Mouse (Mus musculus) cerebral cortex, adult 2 months (tissue): Measurements from ENCODE around the gene Nxpe5.

ENCODE experiments used
- WGBS: fragments of 180-500 bp; shearing (Covaris S2); methylation state at CpG from one replicate; pipeline ENCODE4 v1.1.7; 2018; 5-methylcytosine and 5-hydroxymethylcytosine counted together

The Nxpe5 gene

DNA sequence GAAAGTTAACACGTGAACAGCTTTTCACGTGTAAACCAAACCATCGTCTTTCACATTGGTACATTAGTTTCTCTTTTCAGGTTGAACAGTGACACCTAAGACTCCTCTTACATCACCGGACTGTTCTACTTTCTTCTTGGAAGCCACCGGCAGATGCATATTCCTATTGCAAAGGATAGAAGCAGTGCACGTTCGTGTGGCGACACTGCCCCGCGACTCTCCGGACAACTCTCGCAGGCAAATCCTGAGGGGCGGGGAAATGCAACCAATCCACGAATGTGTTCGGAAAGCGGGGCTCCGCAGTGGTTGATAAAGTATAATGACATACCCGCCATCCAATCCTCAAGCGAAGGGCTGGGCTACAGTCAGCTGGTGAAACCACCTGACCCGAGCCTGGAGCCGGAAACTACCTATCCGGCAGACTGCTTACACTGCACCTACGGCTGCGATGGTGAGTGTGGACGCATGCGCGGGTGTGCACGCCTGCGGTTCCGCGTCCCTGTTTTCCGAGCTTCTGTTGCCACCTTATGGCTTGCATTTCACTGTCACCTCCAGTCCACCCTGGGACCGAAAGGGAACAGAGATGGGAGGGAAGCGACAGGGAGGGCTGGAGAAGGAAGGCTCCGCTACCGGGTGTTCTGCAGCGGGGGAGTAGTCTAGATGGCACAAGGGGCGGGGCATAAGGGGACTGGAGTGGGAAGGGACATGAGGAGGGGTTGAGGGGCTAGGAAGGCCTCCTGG, 29.8 kb downstream of the Nxpe5 start, which contains the start of gene Lamtor4:
Gene Lamtor4 (plus strand): TSS at position 130 of the 741 bp plus-strand sequence.
- WGBS = under 1% methylated on average over 38 of the region's 38 CpGs

- WGBS = 7% methylated on average over 7 of the region's 7 CpGs
Observed at GRCm38 (mm10) chr5:138256094-138256467, 30.4 kb downstream of the Nxpe5 start.

DNA sequence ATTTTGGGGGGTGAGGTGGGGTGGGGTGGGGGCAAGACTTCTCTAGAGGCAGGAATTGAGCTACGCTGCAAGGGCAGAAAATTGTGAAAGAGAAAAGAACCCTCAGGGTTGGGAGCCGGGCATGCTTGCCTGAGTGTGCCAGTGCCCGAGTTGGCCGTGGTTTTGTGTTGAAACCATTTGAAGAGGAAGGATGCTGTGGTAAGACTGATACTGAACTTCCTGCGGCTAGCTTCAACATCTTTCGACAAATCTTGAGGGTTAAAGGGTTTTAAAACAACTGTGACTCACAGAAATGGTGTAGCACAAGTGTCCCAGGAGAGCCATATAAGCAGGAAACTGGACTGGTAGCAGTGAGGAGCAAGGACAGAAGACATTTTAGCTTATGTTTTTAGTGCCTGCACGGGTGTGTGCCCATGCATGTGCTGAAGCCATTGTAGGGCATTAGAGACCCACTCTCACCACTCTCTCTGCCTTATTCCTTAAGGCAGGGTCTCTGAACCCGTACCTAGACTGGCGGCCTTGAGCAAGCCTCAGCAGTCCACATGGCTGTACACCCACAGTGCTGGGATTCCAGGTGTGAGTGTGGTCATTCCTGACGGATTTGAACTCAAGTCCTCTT, 31.4 kb downstream of the Nxpe5 start:
- 79% methylated on average over 10 of the region's 10 CpGs for WGBS

- WGBS = 74% methylated on average over 4 of the region's 4 CpGs
Observed at GRCm38 (mm10) chr5:138257585-138257978, 31.9 kb downstream of the Nxpe5 start.

DNA sequence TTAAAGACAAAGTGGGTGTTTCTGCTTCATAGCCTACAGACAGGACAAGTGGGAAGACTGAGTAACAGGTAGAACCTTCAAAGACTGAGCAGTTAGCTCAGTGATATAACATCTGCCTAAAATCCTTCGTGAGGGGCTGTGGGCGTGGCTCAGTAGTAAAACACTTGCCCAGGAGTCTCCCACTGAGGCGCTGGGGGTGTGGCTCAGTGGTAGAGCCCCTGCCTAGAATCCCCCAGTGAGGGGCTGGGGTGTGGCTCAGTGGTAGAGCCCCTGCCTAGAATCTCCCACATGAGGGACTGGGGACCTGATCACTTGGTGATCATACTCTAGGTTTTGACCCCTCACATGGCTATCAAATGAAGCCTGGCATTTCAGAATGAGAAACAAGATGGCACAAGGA, 32.4 kb downstream of the Nxpe5 start:
- 78% methylated on average over 3 of the region's 3 CpGs for WGBS

DNA sequence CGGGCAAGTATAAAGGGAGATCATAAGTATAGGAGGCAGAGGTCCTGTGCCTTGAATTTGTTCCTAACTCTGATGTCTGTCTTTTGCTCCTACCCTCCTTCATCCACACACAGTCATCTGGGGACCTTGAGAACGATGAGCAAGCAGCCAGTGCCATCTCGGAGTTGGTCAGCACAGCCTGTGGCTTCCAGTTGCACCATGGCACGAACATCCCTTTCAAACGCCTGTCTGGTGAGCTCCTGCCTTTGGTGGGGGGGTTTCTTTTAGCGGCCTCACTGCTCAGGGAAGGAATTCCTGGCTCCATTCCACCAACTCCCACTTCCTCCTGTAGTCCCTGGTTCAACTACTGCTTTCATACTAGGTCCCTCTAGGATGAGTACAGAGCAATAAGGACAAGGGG, 32.8 kb downstream of the Nxpe5 start:
- WGBS = 56% methylated on average over 6 of the region's 6 CpGs

DNA sequence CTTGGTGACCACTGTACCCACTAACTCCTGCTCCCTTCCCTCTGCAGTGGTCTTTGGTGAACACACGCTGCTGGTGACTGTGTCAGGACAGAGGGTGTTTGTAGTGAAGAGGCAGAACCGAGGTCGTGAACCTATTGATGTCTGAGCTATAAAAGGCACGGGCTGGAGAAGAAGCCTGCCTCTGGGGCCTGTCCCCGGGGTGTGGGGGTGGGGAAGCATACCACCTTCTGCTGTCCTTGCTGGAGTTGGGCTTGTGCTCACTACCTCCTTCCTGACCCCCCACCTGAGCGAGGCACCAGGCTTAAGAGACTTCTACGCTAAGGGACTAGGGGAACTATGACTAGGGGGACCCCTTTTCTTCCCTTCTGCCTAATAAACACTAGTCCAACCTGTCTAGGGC, 33.3 kb downstream of the Nxpe5 start:
- WGBS = 70% methylated on average over 7 of the region's 7 CpGs

GRCm38 (mm10) chr5:138260051-138260450, 34.4 kb downstream of the Nxpe5 start:
- WGBS = 87% methylated on average over 10 of the region's 10 CpGs

- 79% methylated on average over 11 of the region's 11 CpGs for WGBS
Observed at GRCm38 (mm10) chr5:138260834-138261233, 35.1 kb downstream of the Nxpe5 start.

GRCm38 (mm10) chr5:138262001-138262400, 36.3 kb downstream of the Nxpe5 start:
- 68% methylated on average over 4 of the region's 4 CpGs for WGBS

DNA sequence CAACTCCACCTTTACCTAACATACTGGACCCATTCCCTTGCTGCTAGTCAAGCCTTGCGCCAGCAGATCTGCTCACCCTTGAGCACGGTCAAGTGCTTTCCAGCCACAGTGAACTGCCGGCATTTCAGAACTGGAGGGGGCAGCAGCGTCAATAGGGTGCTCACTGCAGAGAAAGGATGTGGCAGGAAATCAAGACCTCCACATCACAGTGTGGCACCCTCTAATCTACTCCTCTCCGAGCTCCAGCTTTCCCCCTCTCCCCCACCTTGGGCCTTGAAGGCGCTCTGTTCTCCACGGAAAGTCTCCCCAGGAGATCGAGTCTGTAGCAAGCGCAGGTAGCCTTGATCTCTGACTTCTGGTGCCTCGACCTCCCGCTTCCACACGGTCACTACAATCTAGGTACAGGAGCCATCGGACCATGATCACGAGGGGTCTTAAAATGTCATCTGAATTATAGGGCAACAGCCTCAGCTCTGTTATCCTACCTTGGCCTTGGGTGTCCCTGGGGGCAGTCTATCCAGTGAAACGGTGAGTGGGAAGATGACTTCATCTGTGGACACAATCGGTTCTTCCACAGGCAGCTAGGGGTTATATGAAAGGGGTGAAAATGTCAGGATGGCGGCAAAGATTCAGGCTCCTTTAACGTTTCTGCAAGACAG, 37.0 kb downstream of the Nxpe5 start:
- WGBS = 54% methylated on average over 18 of the region's 18 CpGs

DNA sequence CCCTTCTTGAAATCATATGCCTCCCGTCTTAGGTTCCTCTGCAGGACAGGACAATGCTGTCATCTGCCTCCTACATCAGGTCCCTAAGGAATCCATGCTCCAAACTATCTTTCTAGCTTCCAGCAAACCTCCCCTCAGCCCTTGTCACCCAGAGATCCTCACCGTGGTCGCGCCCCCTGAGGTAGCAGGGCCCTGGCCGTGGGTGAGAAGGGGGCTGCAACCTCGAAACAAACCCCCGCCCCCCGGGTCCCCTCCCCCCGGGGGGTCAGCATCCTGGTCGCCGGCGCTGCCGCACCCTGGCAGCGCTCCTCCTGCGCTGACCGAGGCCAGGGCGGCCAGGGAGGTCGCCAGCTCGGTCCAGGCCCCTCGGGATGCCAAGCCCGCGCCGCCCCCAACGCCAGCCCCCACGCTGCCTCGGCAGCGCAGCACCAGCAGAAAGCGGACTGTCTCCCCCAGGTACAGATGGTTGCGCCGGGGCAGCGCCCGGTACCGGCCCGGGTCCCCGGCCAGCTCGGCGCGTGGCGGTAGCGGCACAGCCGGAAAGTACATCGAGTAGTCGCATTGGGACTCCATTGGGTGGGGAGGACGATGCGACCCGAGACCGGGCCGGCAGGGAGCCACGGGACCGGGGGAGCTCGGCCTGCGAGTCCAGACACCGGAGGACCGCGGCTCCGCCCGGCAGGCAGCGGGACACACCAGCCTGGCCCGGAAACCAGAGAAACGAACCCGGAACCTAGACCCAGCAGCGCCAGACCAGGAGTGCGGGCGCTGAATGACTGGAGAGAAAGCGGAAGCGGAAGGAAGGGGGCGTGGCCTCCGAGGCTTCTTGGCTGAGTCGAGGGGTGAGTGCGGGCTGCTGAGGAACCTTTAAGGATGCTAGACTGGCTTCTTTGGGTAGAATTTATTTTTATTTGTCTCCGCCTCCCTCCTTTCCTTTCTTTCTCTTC, 37.8 kb downstream of the Nxpe5 start, which contains the start of gene BC037034:
Gene BC037034 (minus strand): TSS at position 774 of the 947 bp plus-strand sequence.
- WGBS = under 1% methylated on average over 67 of the region's 71 CpGs

- 7% methylated on average over 6 of the region's 6 CpGs for WGBS
Observed at GRCm38 (mm10) chr5:138264207-138264578, 38.5 kb downstream of the Nxpe5 start.

DNA sequence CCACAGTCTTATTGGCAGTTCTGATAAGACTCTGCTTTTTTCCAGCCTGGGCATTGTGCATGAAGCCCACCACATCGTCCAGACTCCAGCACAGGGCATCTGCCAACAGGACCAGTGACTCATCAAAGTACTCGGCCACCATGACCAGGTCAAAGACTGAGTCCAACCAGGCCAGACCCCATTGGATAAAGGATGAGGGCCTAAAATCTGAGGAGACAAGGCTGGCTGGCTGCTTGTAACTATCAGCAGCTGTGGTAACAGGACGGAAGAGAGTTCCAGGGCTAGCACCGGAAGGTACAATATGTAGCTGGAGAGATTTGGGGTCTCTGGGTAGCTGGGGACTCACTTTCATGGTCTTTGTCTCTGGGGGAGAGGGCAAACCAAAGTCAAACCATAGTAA, 40.0 kb downstream of the Nxpe5 start:
- WGBS = 95% methylated on average over 4 of the region's 4 CpGs

DNA sequence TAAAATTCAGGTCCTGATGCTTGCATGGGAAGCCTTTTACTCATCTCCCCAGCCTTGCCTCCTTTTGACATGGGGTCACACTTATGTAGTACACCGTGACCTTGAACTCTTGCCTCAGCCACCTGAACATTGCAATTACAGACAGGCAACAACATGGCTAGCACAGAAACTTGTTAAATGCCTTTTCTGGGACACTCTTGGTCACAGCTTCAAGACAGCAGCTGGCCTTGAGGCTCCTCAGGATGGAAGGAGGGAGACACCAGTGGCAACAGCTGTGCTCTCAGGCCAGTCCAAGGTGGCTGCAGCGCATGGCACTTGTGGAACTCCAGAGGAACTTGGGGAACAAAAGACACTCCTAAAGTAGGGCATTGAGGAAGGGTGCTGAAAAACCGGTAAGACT, 41.4 kb downstream of the Nxpe5 start:
- WGBS = 98% methylated on average over 3 of the region's 3 CpGs

- WGBS = 53% methylated on average over 4 of the region's 4 CpGs
Observed at GRCm38 (mm10) chr5:138268980-138269379, 43.3 kb downstream of the Nxpe5 start.

GRCm38 (mm10) chr5:138271232-138271631, 45.5 kb downstream of the Nxpe5 start:
- WGBS = 38% methylated on average over 3 of the region's 3 CpGs

DNA sequence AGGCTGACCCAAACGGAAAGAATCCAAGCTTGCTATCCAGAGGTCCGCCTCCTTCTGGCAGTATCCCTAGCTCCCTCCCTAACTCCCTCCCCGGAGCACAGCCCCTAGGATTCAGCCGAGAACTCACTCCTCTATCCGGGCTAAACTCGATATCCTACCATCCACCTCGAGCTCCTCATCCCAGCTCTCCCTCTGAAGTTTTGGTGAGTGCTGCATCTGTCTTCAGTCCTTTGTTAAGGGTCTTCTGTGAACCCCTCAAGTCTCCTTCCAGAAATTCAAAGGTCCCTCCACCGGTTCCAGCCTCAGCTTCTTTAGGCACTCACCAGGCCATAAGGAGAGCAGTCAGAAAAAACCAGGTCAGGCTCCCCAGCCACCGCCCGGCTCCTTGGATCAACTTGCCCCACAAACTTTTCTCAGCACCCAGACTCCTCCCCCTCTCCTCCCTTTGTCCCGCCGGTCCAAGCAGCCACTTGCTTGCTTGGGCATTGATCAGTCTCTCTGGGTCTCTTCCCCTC, 46.8 kb downstream of the Nxpe5 start, which contains the start of gene Gal3st4:
Gene Gal3st4 (minus strand): TSS at position 432 of the 515 bp plus-strand sequence.
- 18% methylated on average over 12 of the region's 12 CpGs for WGBS

DNA sequence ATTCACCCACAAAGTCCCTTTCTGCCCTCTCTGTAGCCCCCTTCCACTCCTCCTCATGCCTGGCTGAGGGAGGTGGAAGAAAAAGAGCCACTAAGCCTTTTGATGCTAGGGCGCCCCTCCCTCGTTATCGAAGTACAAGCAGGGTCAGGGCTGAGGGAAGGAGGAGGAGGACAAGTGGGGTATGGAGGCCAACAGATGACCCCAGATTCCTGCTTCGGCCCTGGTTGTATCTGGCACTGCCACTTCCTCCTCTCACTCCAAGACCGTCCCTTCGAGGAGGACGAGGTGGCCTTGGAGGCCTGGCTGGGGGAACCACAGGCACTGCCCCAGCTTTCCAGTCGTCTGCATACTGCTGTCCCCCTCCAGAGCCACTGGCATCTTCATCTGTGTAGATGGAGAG, 48.5 kb downstream of the Nxpe5 start:
- WGBS = 81% methylated on average over 8 of the region's 8 CpGs

DNA sequence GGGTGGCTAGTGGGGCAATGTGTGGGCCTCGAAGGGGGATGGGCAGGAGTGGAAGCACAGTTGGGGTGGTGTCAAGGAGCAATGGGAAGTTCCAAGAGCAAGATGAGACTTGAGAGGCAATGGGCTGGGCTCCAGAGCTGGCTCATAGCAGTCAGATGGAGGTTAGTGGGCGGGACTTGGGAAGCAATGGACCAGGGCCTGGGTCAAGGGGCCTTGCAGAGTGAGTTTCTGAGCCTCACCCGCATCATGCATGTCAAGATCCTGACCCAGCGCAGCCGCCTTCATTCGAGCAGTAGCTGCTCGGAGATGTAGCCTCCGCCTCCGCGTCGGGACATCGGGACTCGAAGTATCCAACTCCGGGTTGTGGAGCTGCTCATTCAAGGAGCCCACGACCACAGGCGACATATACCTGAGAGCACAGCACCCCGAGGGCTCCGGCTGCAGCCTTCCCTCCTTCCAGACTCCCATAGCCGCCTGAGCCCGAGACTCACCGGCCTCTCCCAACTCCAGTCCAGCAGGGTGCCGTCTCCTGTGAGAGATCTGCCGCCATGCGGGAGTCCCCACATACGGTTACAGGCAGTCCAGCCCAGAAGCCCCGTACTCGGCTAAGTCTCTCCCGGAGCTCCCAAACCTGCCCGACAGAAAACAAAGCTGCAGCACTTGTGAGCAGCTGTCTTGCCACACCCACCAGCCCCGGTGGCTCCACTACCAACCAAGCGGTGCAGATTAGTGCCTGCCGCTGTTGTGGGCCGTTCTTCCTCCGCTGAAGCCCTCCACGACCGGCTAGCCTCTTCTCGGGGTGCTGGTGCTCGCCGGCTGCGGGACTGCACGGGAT, 49.7 kb downstream of the Nxpe5 start:
- 31% methylated on average over 41 of the region's 41 CpGs for WGBS
